Mouse (Mus musculus) hindbrain, embryonic 15.5 days (tissue): ENCODE data around the gene Lmbrd1. TPM values are rescaled to one million over a fixed set of nuclear protein-coding genes. Genes with fewer than 3 reads are reported as not detected.

Source experiments
- polyA plus RNA-seq: library from polyadenylated mRNA; unstranded; fragments of >200 nt; fragmentation: Nextera tagmentation; extraction: Ambion mirVana; gene quantifications from 2 replicates; pipeline ENCODE4 v1.2.1, GENCODE M21; 2015

Lmbrd1 gene
- polyA plus RNA-seq, 1 experiment from 2014 or later: 47.1 TPM

Other genes with a start within 250 kb of the Lmbrd1 start
- gene Col19a1, start 91.2 kb upstream of the Lmbrd1 start, polyA plus RNA-seq: 2.1 and 2.3 TPM in 2 replicates